Mouse (Mus musculus): ENCODE measurements around the gene Notch1. TPM values are rescaled to one million over a fixed set of nuclear protein-coding genes. Genes with fewer than 3 reads are reported as not detected.

Notch1 gene
- total and polyA plus RNA-seq, 2 experiments: 6.2 to 9.7 TPM

DNA sequence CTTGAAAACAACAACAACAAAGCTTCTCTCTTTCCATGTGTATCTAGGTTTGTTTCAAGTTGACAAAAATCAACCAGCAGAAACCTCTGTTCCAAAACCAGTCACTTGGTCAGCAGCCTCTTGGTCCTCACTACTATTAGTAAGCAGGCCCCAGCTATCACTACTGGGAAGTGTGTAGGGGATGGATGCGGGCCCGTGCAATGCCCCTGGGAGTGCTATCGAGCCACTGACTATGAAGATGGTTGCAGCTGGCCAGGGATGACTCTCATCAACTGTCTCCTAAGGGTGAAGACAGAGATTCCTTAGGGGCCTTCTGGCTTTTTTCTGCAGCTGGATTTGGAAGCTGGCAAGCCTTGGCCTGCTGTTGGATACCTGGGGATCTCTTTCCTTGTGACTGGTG lies 13.4 kb upstream of the Notch1 start:
- Histone ChIP-seq H3K36me3 (ENCODE audit: control insufficient read depth, insufficient read depth, low read length) (no peaks in the 10 kb centered on the region), H3K27me3 (ENCODE audit: control insufficient read depth, insufficient read depth, low read length) (no peaks in the 10 kb centered on the region), H3K79me2 (ENCODE audit: control insufficient read depth, insufficient read depth, low read length) (no peaks in the 10 kb centered on the region), H3K9ac (ENCODE audit: low read depth, low read length) (no peak overlapping the region), H3K4me1 (ENCODE audit: control insufficient read depth, insufficient read depth, low read length) (peaks cover 8% of the 10 kb centered on the region), H3K27ac (replicated peaks; ENCODE audit: insufficient read depth, low read depth, low read length) (no peak overlapping the region), H3K4me3 (ENCODE audit: insufficient read depth, low read depth, low read length) (no peak overlapping the region)
- no peak for DNase-seq (ENCODE audit: extremely low read depth, low read depth, low spot score)
- TF ChIP-seq POLR2A (IDR thresholded peaks at IDR 0.05; ENCODE audit: extremely low read depth, insufficient read depth, low read length) (no peak), CTCF (IDR thresholded peaks at IDR 0.05; ENCODE audit: low read depth, low read length) (no peak)
- 93% methylated on average over 3 of the region's 3 CpGs for WGBS

DNA sequence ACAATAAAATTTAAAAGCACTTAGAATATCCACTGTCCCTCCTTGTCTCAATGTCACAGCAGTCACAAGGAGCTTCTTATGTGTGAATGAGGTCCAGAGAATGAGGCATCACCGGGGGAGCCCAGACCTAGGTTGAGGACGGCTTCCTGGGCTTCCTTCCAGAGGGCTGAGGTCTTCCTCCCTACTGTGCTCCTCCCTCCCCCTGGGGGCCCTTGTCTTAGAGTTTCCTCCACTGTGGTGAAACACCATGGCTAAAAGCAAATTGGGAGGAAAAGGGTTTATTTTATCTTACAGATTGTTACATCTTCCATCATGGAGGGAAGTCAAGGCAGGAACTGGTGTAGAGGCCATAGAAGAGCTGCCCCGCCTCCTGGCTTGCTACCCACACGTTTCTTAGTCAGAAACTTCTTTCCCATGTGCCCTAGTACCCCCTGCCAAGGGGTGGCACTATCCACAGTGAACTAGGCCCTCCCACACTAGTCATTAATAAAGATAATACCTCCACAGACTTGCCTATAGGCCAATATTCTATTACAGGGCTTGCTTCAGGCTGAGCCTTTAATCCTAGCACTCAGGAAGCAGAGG lies 12.8 kb upstream of the Notch1 start:
- Histone ChIP-seq H3K36me3 (ENCODE audit: control insufficient read depth, insufficient read depth, low read length) (no peaks in the 10 kb centered on the region), H3K9ac (ENCODE audit: low read depth, low read length) (no peak overlapping the region), H3K4me3 (ENCODE audit: insufficient read depth, low read depth, low read length) (no peak overlapping the region), H3K27me3 (ENCODE audit: control insufficient read depth, insufficient read depth, low read length) (no peaks in the 10 kb centered on the region), H3K79me2 (ENCODE audit: control insufficient read depth, insufficient read depth, low read length) (no peaks in the 10 kb centered on the region), H3K27ac (replicated peaks; ENCODE audit: insufficient read depth, low read depth, low read length) (no peak overlapping the region), H3K4me1 (ENCODE audit: control insufficient read depth, insufficient read depth, low read length) (peaks cover 4% of the 10 kb centered on the region)
- DNase-seq (ENCODE audit: extremely low read depth, low read depth, low spot score): no peak
- WGBS: 86% methylated on average over 4 of the region's 4 CpGs
- no peak for TF ChIP-seq POLR2A (IDR thresholded peaks at IDR 0.05; ENCODE audit: extremely low read depth, insufficient read depth, low read length)
- no peak for TF ChIP-seq CTCF (IDR thresholded peaks at IDR 0.05; ENCODE audit: low read depth, low read length)

DNA sequence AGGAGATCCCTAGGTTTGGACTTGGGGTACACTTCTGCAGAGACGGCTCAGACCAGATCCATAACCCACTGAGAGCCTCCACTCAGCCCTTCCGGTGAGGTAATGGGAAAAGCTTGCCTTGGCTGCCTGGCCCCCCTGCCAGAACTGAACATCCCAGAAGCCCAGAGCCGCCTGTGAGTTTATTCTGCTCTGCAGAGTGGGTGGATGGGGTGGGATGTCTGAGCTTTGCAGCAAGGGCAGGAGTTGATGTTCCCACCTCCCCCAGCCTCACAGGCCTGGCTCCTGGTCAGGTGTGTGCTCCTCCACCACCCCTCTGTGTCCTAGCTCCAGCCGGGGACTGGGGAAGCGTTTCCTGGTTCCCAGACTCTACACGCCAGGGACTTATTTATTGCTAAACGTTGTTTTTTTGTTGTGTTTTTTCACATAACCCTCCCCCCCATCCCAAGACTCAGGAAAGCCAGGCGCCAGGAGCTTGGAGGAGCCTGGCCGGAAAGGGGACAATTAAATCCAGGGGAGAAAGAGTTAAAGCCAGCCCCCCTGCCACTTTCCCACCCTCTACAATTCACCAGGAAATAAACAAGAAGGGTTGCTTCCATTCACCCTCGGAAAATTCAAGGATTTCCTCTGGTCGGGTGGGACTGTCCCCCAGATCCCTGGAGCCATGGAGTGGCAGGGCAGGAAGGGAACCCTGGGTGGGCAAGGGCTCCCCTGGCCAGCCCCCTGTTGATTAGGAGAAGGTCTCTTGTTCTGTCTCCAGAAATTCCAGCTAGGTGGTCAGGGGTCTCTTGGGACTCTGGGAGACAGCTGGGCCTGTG lies 10.2 kb upstream of the Notch1 start:
- H3K27me3 ChIP-seq (ENCODE audit: control insufficient read depth, insufficient read depth, low read length): no peaks in the 10 kb centered on the region
- no peak overlapping the region for H3K9ac ChIP-seq (ENCODE audit: low read depth, low read length)
- no peak for DNase-seq (ENCODE audit: extremely low read depth, low read depth, low spot score)
- no peaks in the 10 kb centered on the region for H3K4me1 ChIP-seq (ENCODE audit: control insufficient read depth, insufficient read depth, low read length)
- peak overlapping the region; percentile 45 for H3K27ac ChIP-seq (replicated peaks; ENCODE audit: insufficient read depth, low read depth, low read length)
- WGBS: 79% methylated on average over 11 of the region's 11 CpGs
- TF ChIP-seq CTCF (IDR thresholded peaks at IDR 0.05; ENCODE audit: low read depth, low read length) (no peak), POLR2A (IDR thresholded peaks at IDR 0.05; ENCODE audit: extremely low read depth, insufficient read depth, low read length) (no peak)
- H3K79me2 ChIP-seq (ENCODE audit: control insufficient read depth, insufficient read depth, low read length): no peaks in the 10 kb centered on the region
- no peaks in the 10 kb centered on the region for H3K36me3 ChIP-seq (ENCODE audit: control insufficient read depth, insufficient read depth, low read length)
- no peak overlapping the region for H3K4me3 ChIP-seq (ENCODE audit: insufficient read depth, low read depth, low read length)

DNA sequence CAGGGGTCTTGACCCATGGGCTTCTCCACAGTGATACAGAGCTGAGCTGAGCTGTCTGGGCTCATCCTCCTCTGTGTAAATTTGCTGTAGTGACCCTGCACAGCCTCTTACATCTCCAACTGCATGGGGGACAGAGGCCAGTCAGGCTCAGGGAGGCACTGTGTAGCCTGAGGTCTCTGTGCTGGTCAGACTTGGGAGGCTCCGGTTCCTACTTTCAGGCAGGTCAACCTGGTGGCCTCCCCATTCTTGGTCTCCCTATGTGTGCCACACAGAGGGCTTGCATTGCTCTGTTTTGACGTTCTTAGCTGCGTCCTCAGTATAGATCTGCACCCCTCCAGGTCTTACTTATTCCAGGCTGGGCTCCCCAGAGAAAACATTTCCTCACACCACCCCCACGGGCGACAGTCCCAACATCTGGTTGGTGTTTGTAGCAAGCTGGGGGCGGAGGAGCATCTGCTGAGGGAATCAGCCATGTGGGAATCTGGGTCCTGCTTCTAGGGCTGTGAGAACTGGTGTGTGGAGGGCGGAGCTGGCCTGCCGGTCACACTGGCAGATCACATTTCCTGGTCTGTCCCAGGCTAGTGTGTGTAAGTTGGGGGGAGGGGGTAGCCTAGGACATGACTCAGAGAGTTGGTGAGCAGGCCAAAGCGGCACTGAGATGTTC lies 9.0 kb upstream of the Notch1 start:
- Histone ChIP-seq H3K4me3 (ENCODE audit: insufficient read depth, low read depth, low read length) (no peak overlapping the region), H3K9ac (ENCODE audit: low read depth, low read length) (no peak overlapping the region), H3K36me3 (ENCODE audit: control insufficient read depth, insufficient read depth, low read length) (no peaks in the 10 kb centered on the region), H3K27ac (replicated peaks; ENCODE audit: insufficient read depth, low read depth, low read length) (0 out of 2 replicates have a peak overlapping the region, but pooled peaks have one; percentile 33), H3K79me2 (ENCODE audit: control insufficient read depth, insufficient read depth, low read length) (no peaks in the 10 kb centered on the region), H3K4me1 (ENCODE audit: control insufficient read depth, insufficient read depth, low read length) (no peaks in the 10 kb centered on the region), H3K27me3 (ENCODE audit: control insufficient read depth, insufficient read depth, low read length) (no peaks in the 10 kb centered on the region)
- no peak for DNase-seq (ENCODE audit: extremely low read depth, low read depth, low spot score)
- 69% methylated on average over 9 of the region's 9 CpGs for WGBS
- TF ChIP-seq CTCF (IDR thresholded peaks at IDR 0.05; ENCODE audit: low read depth, low read length) (no peak), POLR2A (IDR thresholded peaks at IDR 0.05; ENCODE audit: extremely low read depth, insufficient read depth, low read length) (no peak)

DNA sequence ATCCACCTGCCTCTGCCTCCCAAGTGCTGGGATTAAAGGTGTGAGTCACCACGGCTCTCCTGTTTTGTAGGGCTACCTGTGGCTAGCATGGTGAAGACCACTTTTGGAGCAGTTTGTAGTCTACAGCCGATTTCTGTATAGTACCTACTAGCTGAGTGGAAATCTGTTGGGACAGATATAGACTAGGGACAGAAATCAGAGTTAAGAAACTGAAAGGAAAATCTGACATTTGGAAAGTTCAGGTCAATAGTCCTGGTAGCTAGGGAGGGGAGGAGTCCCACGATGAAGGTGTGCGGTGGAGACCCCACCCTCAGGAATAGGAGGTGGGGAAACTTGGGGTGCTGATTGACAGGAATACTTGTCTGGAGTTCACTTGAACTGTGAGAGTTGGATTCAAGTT lies 5.9 kb upstream of the Notch1 start:
- H3K36me3 ChIP-seq (ENCODE audit: control insufficient read depth, insufficient read depth, low read length): no peaks in the 10 kb centered on the region
- 65% methylated on average over 4 of the region's 4 CpGs for WGBS

More for the DNA sequence above, 5.9 kb upstream of the Notch1 start:
- Histone ChIP-seq H3K9ac (ENCODE audit: low read depth, low read length) (no peak overlapping the region), H3K27ac (replicated peaks; ENCODE audit: insufficient read depth, low read depth, low read length) (no peak overlapping the region), H3K79me2 (ENCODE audit: control insufficient read depth, insufficient read depth, low read length) (no peaks in the 10 kb centered on the region), H3K4me1 (ENCODE audit: control insufficient read depth, insufficient read depth, low read length) (no peaks in the 10 kb centered on the region), H3K27me3 (ENCODE audit: control insufficient read depth, insufficient read depth, low read length) (no peaks in the 10 kb centered on the region), H3K4me3 (ENCODE audit: insufficient read depth, low read depth, low read length) (no peak overlapping the region)
- no peak for DNase-seq (ENCODE audit: extremely low read depth, low read depth, low spot score)
- no peak for TF ChIP-seq CTCF (IDR thresholded peaks at IDR 0.05; ENCODE audit: low read depth, low read length)
- no peak for TF ChIP-seq POLR2A (IDR thresholded peaks at IDR 0.05; ENCODE audit: extremely low read depth, insufficient read depth, low read length)
